Mouse (Mus musculus): ENCODE measurements around the gene Ap2m1.
"Not testable (repeated sequence)": the region's sequence is repeated elsewhere in the genome, so short reads cannot be mapped to it uniquely, and the experiment has no call there.

The Ap2m1 gene

GRCm38 (mm10) chr16:20535296-20536080 is at the start of gene Ap2m1:
Gene Ap2m1, plus strand, starts transcription at chr16:20535478.
- peak; percentile 86 to 94 for DNase-seq

GRCm38 (mm10) chr16:20486048-20486447 is 49.2 kb upstream of the Ap2m1 start:
- DNase-seq = no peak

- no peak for DNase-seq
Measured at GRCm38 (mm10) chr16:20488151-20488550, 47.1 kb upstream of the Ap2m1 start.

GRCm38 (mm10) chr16:20488751-20489150 is 46.5 kb upstream of the Ap2m1 start:
- not testable (repeated sequence) for DNase-seq

- no peak for DNase-seq
Measured at GRCm38 (mm10) chr16:20489233-20489632, 46.0 kb upstream of the Ap2m1 start.

GRCm38 (mm10) chr16:20490581-20490980 is 44.7 kb upstream of the Ap2m1 start:
- DNase-seq = no peak

GRCm38 (mm10) chr16:20491301-20491700 is 44.0 kb upstream of the Ap2m1 start:
- no peak for DNase-seq

GRCm38 (mm10) chr16:20493452-20493851 is 41.8 kb upstream of the Ap2m1 start:
- DNase-seq = no peak

GRCm38 (mm10) chr16:20496671-20497600 is 38.3 kb upstream of the Ap2m1 start:
- DNase-seq = peak; percentile 43

- DNase-seq = peak in 1 of 2 experiments; percentile 19
Measured at GRCm38 (mm10) chr16:20497980-20498676, 37.1 kb upstream of the Ap2m1 start.

- DNase-seq = peak; percentile 93 to 95
Measured at GRCm38 (mm10) chr16:20498677-20499475, 36.4 kb upstream of the Ap2m1 start, which contains the start of gene Eif2b5. Gene Eif2b5, plus strand, starts transcription at chr16:20498817.

GRCm38 (mm10) chr16:20506000-20506399 is 29.3 kb upstream of the Ap2m1 start:
- DNase-seq = no peak

- DNase-seq = peak in 1 of 2 experiments; percentile 16
Measured at GRCm38 (mm10) chr16:20509349-20509748, 25.9 kb upstream of the Ap2m1 start.

GRCm38 (mm10) chr16:20511277-20511847 is 23.9 kb upstream of the Ap2m1 start:
- no peak for DNase-seq

GRCm38 (mm10) chr16:20516032-20516431 is 19.2 kb upstream of the Ap2m1 start:
- DNase-seq = no peak

GRCm38 (mm10) chr16:20516726-20517201 is 18.5 kb upstream of the Ap2m1 start, which contains the start of gene Dvl3:
Gene Dvl3, plus strand, starts transcription at chr16:20516982.
- peak; percentile 82 to 86 for DNase-seq

- DNase-seq = peak; percentile 48 to 55
Measured at GRCm38 (mm10) chr16:20517216-20517615, 18.1 kb upstream of the Ap2m1 start.

GRCm38 (mm10) chr16:20517701-20518374 is 17.4 kb upstream of the Ap2m1 start:
- no peak for DNase-seq

- no peak for DNase-seq
Measured at GRCm38 (mm10) chr16:20523886-20524285, 11.4 kb upstream of the Ap2m1 start.

GRCm38 (mm10) chr16:20528779-20529178 is 6.5 kb upstream of the Ap2m1 start:
- no peak for DNase-seq

- DNase-seq = no peak
Measured at GRCm38 (mm10) chr16:20529375-20529774, 5.9 kb upstream of the Ap2m1 start.
